ENCODE assay signal across 8 mouse cellular contexts in genomic region chr11:23255427-23256193, GRCm38 (mm10). TPM values are rescaled to one million over a fixed set of nuclear protein-coding genes. Genes with fewer than 3 reads are reported as not detected.
A peak's percentile ranks its signal among the peaks of the same experiment; 100 is the strongest.
DNase-seq lines count a peak whose midpoint lies in the region; ATAC-seq and TF ChIP-seq lines count a peak whose summit lies in the region.

Gene Xpo1, plus strand, starts transcription at chr11:23256041.

- H3K27ac ChIP-seq in forebrain, embryonic 16.5 days (ENCODE audit: low read length), result peak within 1 kb of the TSS; percentile 100
- peak within 1 kb of the TSS; percentile 96 for H3K27ac ChIP-seq in layer of hippocampus, adult 2 months
- H3K27ac ChIP-seq in lung, embryonic 14.5 days (ENCODE audit: low read depth), result peak within 1 kb of the TSS; percentile 100
- peak within 1 kb of the TSS; percentile 91 for H3K27ac ChIP-seq in olfactory bulb, adult 2 months (ENCODE audit: insufficient read depth, low read depth, low read length)
- H3K27ac ChIP-seq in thymus, adult 2 months (ENCODE audit: control insufficient read depth, insufficient read depth, low read length), result peak within 1 kb of the TSS; percentile 89

- peak within 1 kb of the TSS; percentile 93 for H3K4me2 ChIP-seq in forebrain, embryonic 16.5 days (ENCODE audit: low read length)
- peak within 1 kb of the TSS; percentile 94 for H3K4me2 ChIP-seq in lung, embryonic 14.5 days

- TF ChIP-seq CTCF in G1E (IDR thresholded peaks at IDR 0.05; ENCODE audit: low read depth, low read length), result no peak
- TF ChIP-seq CTCF in layer of hippocampus, adult 2 months (conservative IDR thresholded peaks at IDR 0.05), result peak; percentile 84
- peak; percentile 66 for TF ChIP-seq CTCF in lung, embryonic 14.5 days (IDR thresholded peaks at IDR 0.05; ENCODE audit: low read depth)
- no peak for TF ChIP-seq CTCF in olfactory bulb, adult 2 months (IDR thresholded peaks at IDR 0.05; ENCODE audit: insufficient read depth, low read depth, low read length)
- TF ChIP-seq CTCF in thymus, adult 2 months (IDR thresholded peaks at IDR 0.05; ENCODE audit: borderline replicate concordance, control insufficient read depth, extremely low read depth, insufficient read depth, low read length, poor library complexity), result peak; percentile 70; the same call in 1 of the 2 replicates

- peak; percentile 89 for ATAC-seq in G1E (ENCODE audit: extremely low read depth, insufficient number of reproducible peaks, low FRiP score, poor library complexity, severe bottlenecking)
- ATAC-seq in forebrain, embryonic 16.5 days, result peak; percentile 98
- peak; percentile 98 for ATAC-seq in lung, embryonic 14.5 days (ENCODE audit: insufficient read depth)

- H3K36me3 ChIP-seq in G1E (replicated peaks), result peaks cover 23% of the 10 kb centered on the region
- H3K36me3 ChIP-seq in forebrain, embryonic 16.5 days (ENCODE audit: control insufficient read depth, insufficient read depth), result no peaks in the 10 kb centered on the region
- H3K36me3 ChIP-seq in lung, embryonic 14.5 days (ENCODE audit: insufficient read depth), result peaks cover 4% of the 10 kb centered on the region; the same call in 1 of the 2 replicates
- H3K36me3 ChIP-seq in thymus, adult 2 months (ENCODE audit: control insufficient read depth, insufficient read depth, low read length), result no peaks in the 10 kb centered on the region

- H3K27me3 ChIP-seq in G1E (ENCODE audit: insufficient read depth, low read length), result no peaks in the 10 kb centered on the region
- H3K27me3 ChIP-seq in forebrain, embryonic 16.5 days (replicated peaks; ENCODE audit: control insufficient read depth, insufficient read depth, low read length), result no peaks in the 10 kb centered on the region
- no peaks in the 10 kb centered on the region for H3K27me3 ChIP-seq in lung, embryonic 14.5 days (ENCODE audit: insufficient read depth, low read length)
- H3K27me3 ChIP-seq in thymus, adult 2 months (ENCODE audit: control insufficient read depth, insufficient read depth, low read length), result no peaks in the 10 kb centered on the region

- H3K4me1 ChIP-seq in G1E (ENCODE audit: insufficient read depth, low read depth, low read length), result peaks cover 38% of the 10 kb centered on the region
- peaks cover 14% of the 10 kb centered on the region for H3K4me1 ChIP-seq in forebrain, embryonic 16.5 days (replicated peaks; ENCODE audit: control insufficient read depth, insufficient read depth, low read length)
- peaks cover 8% of the 10 kb centered on the region for H3K4me1 ChIP-seq in lung, embryonic 14.5 days (ENCODE audit: insufficient read depth)
- no peaks in the 10 kb centered on the region for H3K4me1 ChIP-seq in olfactory bulb, adult 2 months (ENCODE audit: control insufficient read depth, insufficient read depth, low read length)
- peaks cover 6% of the 10 kb centered on the region for H3K4me1 ChIP-seq in thymus, adult 2 months (replicated peaks; ENCODE audit: control insufficient read depth, insufficient read depth, low read length)

- intact Hi-C loops in heart, postnatal 36 days (cut with DNase I), result loop anchor here (5.0 kb wide), 3 partner anchors 43 to 968 kb away; partner anchors contain the start of gene Tmem17

- peak within 1 kb of the TSS; percentile 98 for H3K4me3 ChIP-seq in G1E (ENCODE audit: low read depth, low read length)
- H3K4me3 ChIP-seq in forebrain, embryonic 16.5 days (replicated peaks; ENCODE audit: low read length), result peak within 1 kb of the TSS; percentile 61
- peak within 1 kb of the TSS; percentile 96 for H3K4me3 ChIP-seq in layer of hippocampus, adult 2 months
- peak within 1 kb of the TSS; percentile 99 for H3K4me3 ChIP-seq in lung, embryonic 14.5 days (ENCODE audit: low read depth, low read length)
- peak within 1 kb of the TSS; percentile 91 for H3K4me3 ChIP-seq in olfactory bulb, adult 2 months (ENCODE audit: insufficient read depth, low read depth, low read length)
- H3K4me3 ChIP-seq in thymus, adult 2 months (ENCODE audit: control insufficient read depth, insufficient read depth, low read length), result peak within 1 kb of the TSS; percentile 96

- DNase-seq in G1E (ENCODE audit: low spot score), result peak; percentile 97
- DNase-seq in cerebellum, adult 18-20 months, result peak; percentile 100
- peak; percentile 99 to 100 for DNase-seq in heart, postnatal 36 days
- DNase-seq in layer of hippocampus, adult 2 months (ENCODE audit: low spot score in 2 of 2), result peak; percentile 99 to 100
- DNase-seq in lung, embryonic 14.5 days, result peak; percentile 100
- peak; percentile 99 for DNase-seq in thymus, adult 2 months

- H3K9me3 ChIP-seq in G1E (replicated peaks), result no peaks in the 10 kb centered on the region
- H3K9me3 ChIP-seq in forebrain, embryonic 16.5 days (ENCODE audit: control insufficient read depth, low read length), result no peaks in the 10 kb centered on the region
- no peaks in the 10 kb centered on the region for H3K9me3 ChIP-seq in lung, embryonic 14.5 days (ENCODE audit: low read depth, low read length)

- WGBS in forebrain, embryonic 16.5 days, result under 1% methylated on average over 56 of the region's 60 CpGs
- WGBS in lung, embryonic 14.5 days, result under 1% methylated on average over 57 of the region's 60 CpGs
- under 1% methylated on average over 56 of the region's 60 CpGs for WGBS in olfactory bulb, adult 2 months
- 0% methylated on average over 60 of the region's 60 CpGs for WGBS in thymus, adult 2 months

- H3K9ac ChIP-seq in forebrain, embryonic 16.5 days (replicated peaks; ENCODE audit: low read depth, low read length), result peak within 1 kb of the TSS; percentile 98
- peak within 1 kb of the TSS; percentile 100 for H3K9ac ChIP-seq in lung, embryonic 14.5 days

- peak; percentile 92 for TF ChIP-seq POLR2A in olfactory bulb, adult 2 months (IDR thresholded peaks at IDR 0.05; ENCODE audit: insufficient read depth, low read depth, low read length)
- peak; percentile 29; the same call in 1 of the 2 replicates for TF ChIP-seq POLR2A in thymus, adult 2 months (IDR thresholded peaks at IDR 0.05; ENCODE audit: control insufficient read depth, extremely low read depth, insufficient read depth, low read length, poor library complexity)

RNA-seq across cellular contexts. Expression of gene Xpo1, which starts in this region (rescaled TPM):
- total RNA-seq in G1E (2014; fragmentation: Nextera tagmentation) (213 and 219 TPM in 2 replicates), G1E (2017) (281 and 334 TPM in 2 replicates)
- polyA plus RNA-seq in G1E (2012), result 31.2 and 34.3 TPM in 2 replicates
- polyA plus RNA-seq in forebrain, embryonic 16.5 days (2015; fragmentation: Nextera tagmentation; extraction: Ambion mirVana), result 92.3 and 105 TPM in 2 replicates
- total RNA-seq in heart, postnatal 36 days (2021), result 10 to 100 TPM; 32.5 to 36.7 TPM
- 10 to 100 TPM; 65.8 to 66.9 TPM for total RNA-seq in layer of hippocampus, adult 2 months (2021)
- polyA plus RNA-seq in lung, embryonic 14.5 days (2014; fragmentation: Nextera tagmentation; extraction: Ambion mirVana), result 150 and 156 TPM in 2 replicates
- not detected in 2 replicates for polyA plus RNA-seq in olfactory bulb, adult 2 months (2012; ENCODE audit: insufficient read depth, insufficient read length, low replicate concordance, missing spikeins)
- 9.7 and 11.3 TPM in 2 replicates for polyA plus RNA-seq in thymus, adult 2 months (2012; rRNA removed)

Comparison
In these comparisons a context has a peak if more than half of its experiments do, and no peak if none do; other contexts are left out.
1. Peak in every context shown above with its lines: DNase-seq, ATAC-seq, H3K4me3 ChIP-seq and H3K27ac ChIP-seq.
2. CTCF ChIP-seq: peak in layer of hippocampus, adult 2 months (single experiment), lung, embryonic 14.5 days (single experiment) and thymus, adult 2 months (single experiment); none in G1E (single experiment) and olfactory bulb, adult 2 months (single experiment).